Mouse (Mus musculus): ENCODE measurements around the gene Fam222a.

Fam222a gene

GRCm38 (mm10) chr5:114597652-114598051 lies 29.8 kb downstream of the Fam222a start:
- Histone ChIP-seq H3K36me3 (ENCODE audit: insufficient read depth, low read length) (peaks cover 15% of the 10 kb centered on the region), H3K9me3 (ENCODE audit: low read length) (no peaks in the 10 kb centered on the region), H3K4me3 (replicated peaks; ENCODE audit: low read length) (0 out of 2 replicates have a peak overlapping the region, but pooled peaks have one; percentile 54), H3K27me3 (ENCODE audit: insufficient read depth, low read length) (no peaks in the 10 kb centered on the region), H3K4me1 (replicated peaks; ENCODE audit: low read depth, low read length) (peaks cover 69% of the 10 kb centered on the region)
- TF ChIP-seq POU5F1 (IDR thresholded peaks at IDR 0.05; ENCODE audit: borderline replicate concordance, low read length) (no peak), CTCF (conservative IDR thresholded peaks at IDR 0.05; ENCODE audit: low read length) (no peak)

GRCm38 (mm10) chr5:114602012-114602411 lies 34.2 kb downstream of the Fam222a start:
- H3K4me1 ChIP-seq (replicated peaks; ENCODE audit: low read depth, low read length): peaks cover 70% of the 10 kb centered on the region
- no peak overlapping the region for H3K4me3 ChIP-seq (replicated peaks; ENCODE audit: low read length)
- no peak for TF ChIP-seq NANOG (IDR thresholded peaks at IDR 0.05; ENCODE audit: borderline replicate concordance, low read length)
- no peak for TF ChIP-seq POU5F1 (IDR thresholded peaks at IDR 0.05; ENCODE audit: borderline replicate concordance, low read length)
- no peak for TF ChIP-seq CTCF (conservative IDR thresholded peaks at IDR 0.05; ENCODE audit: low read length)
- 0 out of 2 replicates have a peak, but pooled peaks cover 4% of the 10 kb centered on the region for H3K36me3 ChIP-seq (ENCODE audit: insufficient read depth, low read length)
- H3K27me3 ChIP-seq (ENCODE audit: insufficient read depth, low read length): no peaks in the 10 kb centered on the region
- no peaks in the 10 kb centered on the region for H3K9me3 ChIP-seq (ENCODE audit: low read length)

GRCm38 (mm10) chr5:114603975-114604374 lies 36.2 kb downstream of the Fam222a start:
- 0 out of 2 replicates have a peak, but pooled peaks cover 4% of the 10 kb centered on the region for H3K36me3 ChIP-seq (ENCODE audit: insufficient read depth, low read length)
- H3K4me3 ChIP-seq (replicated peaks; ENCODE audit: low read length): no peak overlapping the region
- H3K4me1 ChIP-seq (replicated peaks; ENCODE audit: low read depth, low read length): peaks cover 64% of the 10 kb centered on the region
- TF ChIP-seq NANOG (IDR thresholded peaks at IDR 0.05; ENCODE audit: borderline replicate concordance, low read length) (no peak), CTCF (conservative IDR thresholded peaks at IDR 0.05; ENCODE audit: low read length) (peak; percentile 48)
- H3K9me3 ChIP-seq (ENCODE audit: low read length): no peaks in the 10 kb centered on the region
- no peaks in the 10 kb centered on the region for H3K27me3 ChIP-seq (ENCODE audit: insufficient read depth, low read length)

DNA sequence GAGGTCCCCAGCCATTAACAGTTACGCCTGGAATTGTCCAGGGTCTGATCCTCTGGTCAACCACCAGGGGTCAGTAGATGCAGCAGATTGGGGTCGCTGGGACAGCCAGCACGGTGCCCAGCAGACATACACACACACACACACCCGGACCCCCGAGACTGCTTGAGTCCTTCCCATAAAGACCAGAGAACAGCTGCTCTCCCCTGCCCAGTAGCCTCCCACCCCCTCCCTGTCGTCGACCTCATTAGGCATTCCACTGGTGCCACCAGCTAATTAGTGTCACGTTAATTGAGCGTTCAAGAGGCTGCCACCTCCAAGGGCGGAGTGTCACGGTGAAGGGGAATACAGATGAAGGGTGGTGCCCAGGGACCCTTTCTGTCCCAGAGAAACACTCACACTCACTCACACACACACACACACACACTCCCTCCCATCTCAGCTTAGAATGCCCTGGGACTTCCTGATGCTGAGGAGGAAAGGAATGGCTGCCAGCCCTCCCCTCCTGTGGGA lies 37.0 kb downstream of the Fam222a start:
- TF ChIP-seq POU5F1 (IDR thresholded peaks at IDR 0.05; ENCODE audit: borderline replicate concordance, low read length) (no peak), CTCF (conservative IDR thresholded peaks at IDR 0.05; ENCODE audit: low read length) (peak; percentile 61)
- Histone ChIP-seq H3K36me3 (ENCODE audit: insufficient read depth, low read length) (0 out of 2 replicates have a peak, but pooled peaks cover 4% of the 10 kb centered on the region), H3K27me3 (ENCODE audit: insufficient read depth, low read length) (peaks cover 7% of the 10 kb centered on the region), H3K4me3 (replicated peaks; ENCODE audit: low read length) (peak overlapping the region; percentile 4; the same call in 1 of the 2 replicates), H3K9me3 (ENCODE audit: low read length) (no peaks in the 10 kb centered on the region), H3K4me1 (replicated peaks; ENCODE audit: low read depth, low read length) (peaks cover 61% of the 10 kb centered on the region)

DNA sequence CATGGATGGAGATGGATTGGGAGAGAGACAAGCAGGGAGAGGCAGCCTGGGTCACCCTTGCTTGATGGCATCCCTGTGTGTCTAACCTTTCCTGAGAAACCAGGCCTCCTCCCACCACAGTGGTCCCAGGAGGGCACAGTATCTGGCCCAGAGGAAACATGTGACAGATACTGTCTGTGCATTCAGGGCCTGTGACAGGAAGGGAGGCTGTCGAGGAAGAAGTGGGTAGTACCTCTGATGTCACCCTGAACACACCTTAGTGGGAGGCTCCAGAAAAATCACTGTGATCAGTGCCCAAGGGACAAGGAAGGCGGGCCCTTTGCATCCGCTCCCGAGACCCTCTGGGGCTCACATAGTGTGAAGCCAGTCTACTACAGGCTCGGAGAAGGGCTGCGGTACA lies 38.2 kb downstream of the Fam222a start:
- H3K36me3 ChIP-seq (ENCODE audit: insufficient read depth, low read length): 0 out of 2 replicates have a peak, but pooled peaks cover 4% of the 10 kb centered on the region
- peaks cover 18% of the 10 kb centered on the region for H3K27me3 ChIP-seq (ENCODE audit: insufficient read depth, low read length)
- H3K4me1 ChIP-seq (replicated peaks; ENCODE audit: low read depth, low read length): peaks cover 68% of the 10 kb centered on the region
- TF ChIP-seq NANOG (IDR thresholded peaks at IDR 0.05; ENCODE audit: borderline replicate concordance, low read length): no peak
- no peak for TF ChIP-seq POU5F1 (IDR thresholded peaks at IDR 0.05; ENCODE audit: borderline replicate concordance, low read length)
- TF ChIP-seq CTCF (conservative IDR thresholded peaks at IDR 0.05; ENCODE audit: low read length): no peak
- no peaks in the 10 kb centered on the region for H3K9me3 ChIP-seq (ENCODE audit: low read length)
- no peak overlapping the region for H3K4me3 ChIP-seq (replicated peaks; ENCODE audit: low read length)

DNA sequence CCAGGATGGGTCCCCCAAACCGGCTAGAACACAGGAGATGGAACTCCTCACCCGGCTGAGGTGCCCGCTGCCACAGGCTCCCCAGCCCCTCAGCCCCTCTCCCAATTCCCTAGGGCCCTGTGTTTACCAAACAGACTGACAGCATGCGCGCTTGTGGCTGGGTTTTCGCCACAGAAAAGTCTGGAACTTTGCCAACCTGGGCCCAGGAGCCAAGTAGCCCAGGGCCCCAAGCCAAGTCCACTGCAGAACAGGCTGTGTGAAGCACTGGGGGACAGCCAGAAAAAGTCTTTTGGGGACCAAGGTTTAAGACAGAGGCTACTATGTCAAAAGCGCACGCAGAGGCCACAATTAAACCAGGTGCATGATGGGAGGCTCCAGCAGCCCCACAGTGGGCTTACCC lies 39.8 kb downstream of the Fam222a start:
- H3K36me3 ChIP-seq (ENCODE audit: insufficient read depth, low read length): no peaks in the 10 kb centered on the region
- no peak overlapping the region for H3K4me3 ChIP-seq (replicated peaks; ENCODE audit: low read length)
- H3K4me1 ChIP-seq (replicated peaks; ENCODE audit: low read depth, low read length): peaks cover 74% of the 10 kb centered on the region
- peaks cover 25% of the 10 kb centered on the region for H3K27me3 ChIP-seq (ENCODE audit: insufficient read depth, low read length)
- H3K9me3 ChIP-seq (ENCODE audit: low read length): no peaks in the 10 kb centered on the region
- no peak for TF ChIP-seq POU5F1 (IDR thresholded peaks at IDR 0.05; ENCODE audit: borderline replicate concordance, low read length)
- no peak for TF ChIP-seq NANOG (IDR thresholded peaks at IDR 0.05; ENCODE audit: borderline replicate concordance, low read length)
- no peak for TF ChIP-seq CTCF (conservative IDR thresholded peaks at IDR 0.05; ENCODE audit: low read length)

GRCm38 (mm10) chr5:114608516-114608915 lies 40.7 kb downstream of the Fam222a start:
- Histone ChIP-seq H3K4me1 (replicated peaks; ENCODE audit: low read depth, low read length) (peaks cover 76% of the 10 kb centered on the region), H3K27me3 (ENCODE audit: insufficient read depth, low read length) (peaks cover 30% of the 10 kb centered on the region), H3K4me3 (replicated peaks; ENCODE audit: low read length) (no peak overlapping the region), H3K9me3 (ENCODE audit: low read length) (no peaks in the 10 kb centered on the region), H3K36me3 (ENCODE audit: insufficient read depth, low read length) (no peaks in the 10 kb centered on the region)
- no peak for TF ChIP-seq POU5F1 (IDR thresholded peaks at IDR 0.05; ENCODE audit: borderline replicate concordance, low read length)
- no peak for TF ChIP-seq NANOG (IDR thresholded peaks at IDR 0.05; ENCODE audit: borderline replicate concordance, low read length)
- TF ChIP-seq CTCF (conservative IDR thresholded peaks at IDR 0.05; ENCODE audit: low read length): peak; percentile 97

- Histone ChIP-seq H3K36me3 (ENCODE audit: insufficient read depth, low read length) (no peaks in the 10 kb centered on the region), H3K9me3 (ENCODE audit: low read length) (no peaks in the 10 kb centered on the region), H3K4me3 (replicated peaks; ENCODE audit: low read length) (peak overlapping the region; percentile 75), H3K4me1 (replicated peaks; ENCODE audit: low read depth, low read length) (peaks cover 71% of the 10 kb centered on the region), H3K27me3 (ENCODE audit: insufficient read depth, low read length) (peaks cover 31% of the 10 kb centered on the region)
- TF ChIP-seq POU5F1 (IDR thresholded peaks at IDR 0.05; ENCODE audit: borderline replicate concordance, low read length): no peak
- TF ChIP-seq NANOG (IDR thresholded peaks at IDR 0.05; ENCODE audit: borderline replicate concordance, low read length): no peak
- TF ChIP-seq CTCF (conservative IDR thresholded peaks at IDR 0.05; ENCODE audit: low read length): no peak
Observed at GRCm38 (mm10) chr5:114611256-114611655, 43.4 kb downstream of the Fam222a start.

DNA sequence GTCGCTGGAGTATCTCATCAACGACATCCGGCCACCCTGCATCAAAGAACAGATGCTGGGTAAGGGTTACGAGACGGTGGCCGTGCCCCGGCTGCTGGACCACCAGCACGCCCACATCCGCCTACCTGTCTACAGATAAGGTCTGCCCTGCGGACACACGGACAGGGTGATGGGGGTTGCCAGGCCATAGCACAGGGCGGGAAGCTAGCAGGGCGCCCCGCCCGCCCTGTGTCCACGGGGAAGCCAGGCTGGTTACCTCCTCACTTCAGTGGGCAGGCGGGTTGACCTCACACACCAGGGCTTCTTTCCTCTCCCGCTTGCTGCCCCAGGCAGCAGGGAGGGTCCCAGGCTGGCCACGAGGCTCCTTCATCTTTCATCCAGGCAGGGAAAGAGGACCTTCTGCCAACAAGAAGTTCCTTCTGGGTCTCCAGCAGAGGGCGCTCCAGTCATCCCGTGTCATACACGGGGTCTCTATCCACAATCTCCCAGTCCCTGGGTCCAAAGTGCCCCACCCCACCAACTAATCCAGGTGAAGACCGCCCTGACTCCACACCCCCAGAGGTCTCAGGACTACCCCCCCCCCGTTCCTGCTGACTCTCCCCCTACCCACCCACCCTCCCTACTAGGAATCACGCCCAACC lies 44.3 kb downstream of the Fam222a start:
- Histone ChIP-seq H3K9me3 (ENCODE audit: low read length) (no peaks in the 10 kb centered on the region), H3K36me3 (ENCODE audit: insufficient read depth, low read length) (no peaks in the 10 kb centered on the region), H3K4me1 (replicated peaks; ENCODE audit: low read depth, low read length) (peaks cover 72% of the 10 kb centered on the region), H3K27me3 (ENCODE audit: insufficient read depth, low read length) (peaks cover 31% of the 10 kb centered on the region), H3K4me3 (replicated peaks; ENCODE audit: low read length) (peak overlapping the region; percentile 75)
- no peak for TF ChIP-seq NANOG (IDR thresholded peaks at IDR 0.05; ENCODE audit: borderline replicate concordance, low read length)
- peak; percentile 67 for TF ChIP-seq CTCF (conservative IDR thresholded peaks at IDR 0.05; ENCODE audit: low read length)
- no peak for TF ChIP-seq POU5F1 (IDR thresholded peaks at IDR 0.05; ENCODE audit: borderline replicate concordance, low read length)
